Mouse (Mus musculus): ENCODE measurements around the gene Actr1b.

DNA sequence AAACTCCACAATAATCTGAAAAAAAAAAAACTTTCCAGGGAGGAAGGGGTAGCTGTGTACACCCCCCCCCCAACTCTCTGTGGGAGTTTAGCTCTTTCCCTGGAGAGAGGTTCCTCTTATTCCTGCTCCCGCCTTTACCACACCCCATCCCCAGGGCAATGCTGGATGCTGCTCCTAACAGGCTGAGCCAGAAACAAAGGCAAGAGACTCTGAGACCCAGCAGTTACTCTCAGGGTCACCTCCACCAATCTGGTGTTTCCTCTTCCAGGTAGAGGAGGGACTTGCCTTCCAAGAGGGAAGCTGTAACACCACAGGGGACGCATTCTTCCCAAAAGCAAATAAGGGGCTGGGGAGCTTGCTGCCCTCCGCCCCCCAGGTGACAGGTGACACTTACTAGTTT, 6.4 kb downstream of the Actr1b start:
- no peak for TF ChIP-seq EP300 (IDR thresholded peaks at IDR 0.05; ENCODE audit: insufficient read depth, low read depth, low read length)
- TF ChIP-seq CTCF (IDR thresholded peaks at IDR 0.05): no peak
